Mouse (Mus musculus) limb, embryonic 14.5 days (tissue): ENCODE data around the gene Slc30a3. TPM values are rescaled to one million over a fixed set of nuclear protein-coding genes. Genes with fewer than 3 reads are reported as not detected.

ENCODE experiments used
- ATAC-seq: fragments of 200-750 bp; cut with Nextera tagmentation; 2 replicates; pipeline ENCODE4 v1.8.0; 2017; ENCODE audit warnings: low read depth, moderate number of reproducible peaks, moderate TSS enrichment; ENCODE audit not compliant: low FRiP score
- DNase-seq: peaks from one replicate; pipeline ENCODE4 v3.0.0-alpha.2; 2015; ENCODE audit warnings: low spot score
- H3K27ac ChIP-seq: fragments of 300-500 bp; sonication (generic); replicated peaks from 2 replicates; pipeline ENCODE4 v1.5.1; 2014; ENCODE audit warnings: low read depth, mild to moderate bottlenecking, low read length, moderate library complexity, mixed read lengths
- H3K27me3 ChIP-seq: fragments of 300-500 bp; sonication (generic); 2 replicates; pipeline ENCODE4 v1.6.1; 2014; ENCODE audit warnings: low read length, mixed read lengths; ENCODE audit not compliant: control insufficient read depth, insufficient read depth
- H3K36me3 ChIP-seq: fragments of 300-500 bp; sonication (generic); 2 replicates; pipeline ENCODE4 v1.6.1; 2014; ENCODE audit warnings: mild to moderate bottlenecking, low read length, moderate library complexity, mixed read lengths; ENCODE audit not compliant: control insufficient read depth, insufficient read depth
- H3K4me1 ChIP-seq: fragments of 300-500 bp; sonication (generic); 2 replicates; pipeline ENCODE4 v1.6.1; 2014; ENCODE audit warnings: antibody characterized with exemption, low read length, mixed read lengths; ENCODE audit not compliant: control insufficient read depth, insufficient read depth
- H3K4me2 ChIP-seq: fragments of 300-500 bp; sonication (generic); replicated peaks from 2 replicates; pipeline ENCODE4 v1.6.1; 2014; ENCODE audit warnings: low read depth, mild to moderate bottlenecking, low read length, moderate library complexity; ENCODE audit not compliant: severe bottlenecking
- H3K4me3 ChIP-seq: fragments of 300-500 bp; sonication (generic); replicated peaks from 2 replicates; pipeline ENCODE4 v1.5.1; 2014; ENCODE audit warnings: low read length
- H3K9ac ChIP-seq: fragments of 300-500 bp; sonication (generic); 2 replicates; pipeline ENCODE4 v1.6.1; 2014; ENCODE audit warnings: mild to moderate bottlenecking, low read depth, low read length, moderate library complexity; ENCODE audit not compliant: severe bottlenecking
- H3K9me3 ChIP-seq: fragments of 300-500 bp; sonication (generic); 2 replicates; pipeline ENCODE4 v1.6.1; 2016; ENCODE audit warnings: low read length; ENCODE audit not compliant: control insufficient read depth
- POLR2A ChIP-seq: fragments of 200-500 bp; IDR thresholded peaks from 2 replicates; pipeline ENCODE4 v1.8.0; 2012; ENCODE audit warnings: inconsistent platforms, mild to moderate bottlenecking, moderate library complexity, borderline replicate concordance; ENCODE audit not compliant: insufficient read depth, insufficient read length; ENCODE audit errors: extremely low read depth
- WGBS: fragments of 180-500 bp; shearing (Covaris S2); extraction: QIAGEN DNeasy Blood & Tissue Kit; methylation state at CpG from one replicate; pipeline ENCODE4 v1.1.7; 2014; 5-methylcytosine and 5-hydroxymethylcytosine counted together
- polyA plus RNA-seq, 2 experiments: library from polyadenylated mRNA; depleted of rRNA in 1 of 2; stranded (reverse) in 1 of 2; unstranded in 1 of 2; fragments of >200 nt; fragmentation: Nextera tagmentation in 1 of 2; extraction: Ambion mirVana in 1 of 2; gene quantifications; 2 replicates each; pipeline versions ENCODE4 v1.2.1 to v1.2.3; 2012 to 2014

Slc30a3 gene
- polyA plus RNA-seq (2012; rRNA removed) (0.82 and 0.86 TPM in 2 replicates), polyA plus RNA-seq (2014; fragmentation: Nextera tagmentation; extraction: Ambion mirVana) (0.53 and 0.91 TPM in 2 replicates)

- no peak within 1 kb of the TSS for H3K27ac ChIP-seq
- DNase-seq (no peak), ATAC-seq (no peak)
- no peaks in the 10 kb centered on the region for H3K9me3 ChIP-seq
- H3K9ac ChIP-seq = no peak within 1 kb of the TSS
- no peaks in the 10 kb centered on the region for H3K36me3 ChIP-seq
- H3K4me3 ChIP-seq = no peak within 1 kb of the TSS
- H3K4me1 ChIP-seq = no peaks in the 10 kb centered on the region
- WGBS = 87% methylated on average over 18 of the region's 18 CpGs
- TF ChIP-seq POLR2A = no peak
- H3K4me2 ChIP-seq = no peak within 1 kb of the TSS
- H3K27me3 ChIP-seq = no peaks in the 10 kb centered on the region
Measured at GRCm38 (mm10) chr5:31108000-31108490, at the start of gene Slc30a3. Gene Slc30a3 (minus strand): TSS chr5:31108237.

- Histone ChIP-seq H3K4me2 (peak within 1 kb of the TSS; percentile 60), H3K4me3 (peak within 1 kb of the TSS; percentile 51), H3K9ac (peak within 1 kb of the TSS; percentile 53), H3K27me3 (no peaks in the 10 kb centered on the region), H3K9me3 (no peaks in the 10 kb centered on the region), H3K4me1 (peaks cover 5% of the 10 kb centered on the region; the same call in 1 of the 2 replicates), H3K27ac (peak within 1 kb of the TSS; percentile 67), H3K36me3 (peaks cover 35% of the 10 kb centered on the region)
- ATAC-seq (peak; percentile 94), DNase-seq (peak; percentile 86)
- TF ChIP-seq POLR2A = peak; percentile 79; the same call in 1 of the 2 replicates
- 2% methylated on average over 19 of the region's 19 CpGs for WGBS
Measured at GRCm38 (mm10) chr5:31154152-31154553, 46.1 kb upstream of the Slc30a3 start, which contains the start of gene Mpv17. Gene Mpv17 (minus strand): TSS chr5:31154251.

GRCm38 (mm10) chr5:31153516-31154151 is 45.6 kb upstream of the Slc30a3 start:
- H3K4me2 ChIP-seq = peak overlapping the region; percentile 60
- peaks cover 5% of the 10 kb centered on the region; the same call in 1 of the 2 replicates for H3K4me1 ChIP-seq
- H3K36me3 ChIP-seq = peaks cover 30% of the 10 kb centered on the region
- ATAC-seq (no peak), DNase-seq (no peak)
- no peaks in the 10 kb centered on the region for H3K27me3 ChIP-seq
- H3K4me3 ChIP-seq = peak overlapping the region; percentile 51
- 46% methylated on average over 6 of the region's 6 CpGs for WGBS
- no peaks in the 10 kb centered on the region for H3K9me3 ChIP-seq
- TF ChIP-seq POLR2A = no peak
- H3K27ac ChIP-seq = no peak overlapping the region
- peak overlapping the region; percentile 53 for H3K9ac ChIP-seq

- no peaks in the 10 kb centered on the region for H3K27me3 ChIP-seq
- H3K27ac ChIP-seq = no peak overlapping the region
- peaks cover 5% of the 10 kb centered on the region; the same call in 1 of the 2 replicates for H3K4me1 ChIP-seq
- H3K9ac ChIP-seq = no peak overlapping the region
- 91% methylated on average over 3 of the region's 3 CpGs for WGBS
- TF ChIP-seq POLR2A = no peak
- H3K4me3 ChIP-seq = no peak overlapping the region
- DNase-seq = no peak
- H3K9me3 ChIP-seq = no peaks in the 10 kb centered on the region
- peaks cover 23% of the 10 kb centered on the region; the same call in 1 of the 2 replicates for H3K36me3 ChIP-seq
- no peak for ATAC-seq
- H3K4me2 ChIP-seq = no peak overlapping the region
Measured at GRCm38 (mm10) chr5:31151746-31152145, 43.7 kb upstream of the Slc30a3 start.

GRCm38 (mm10) chr5:31149781-31150180 is 41.7 kb upstream of the Slc30a3 start:
- Histone ChIP-seq H3K9ac (no peak overlapping the region), H3K9me3 (no peaks in the 10 kb centered on the region), H3K27me3 (no peaks in the 10 kb centered on the region), H3K27ac (no peak overlapping the region), H3K4me2 (no peak overlapping the region), H3K4me3 (no peak overlapping the region), H3K4me1 (peaks cover 4% of the 10 kb centered on the region; the same call in 1 of the 2 replicates), H3K36me3 (peaks cover 20% of the 10 kb centered on the region)
- no peak for TF ChIP-seq POLR2A
- no peak for DNase-seq
- 91% methylated on average over 4 of the region's 4 CpGs for WGBS
- ATAC-seq = no peak
